Mouse (Mus musculus) layer of hippocampus, adult 8-10 months (tissue): ENCODE measurements around the gene Gm9936. TPM values are rescaled to one million over a fixed set of nuclear protein-coding genes. Genes with fewer than 3 reads are reported as not detected.
A peak's percentile ranks its signal among the peaks of the same experiment; 100 is the strongest.
"Not testable (repeated sequence)": the region's sequence is repeated elsewhere in the genome, so short reads cannot be mapped to it uniquely, and the experiment has no call there.

Experiments used
- DNase-seq, 2 experiments: peaks; one replicate each; pipeline ENCODE4 v3.0.0; 2022; ENCODE audit warnings: low spot score in 2 of 2
- total RNA-seq, 4 experiments: library from RNA; stranded (reverse); gene quantifications; 2 replicates each; pipeline ENCODE4 v1.2.4; 2022

Gm9936 gene
- total RNA-seq, result under 1 TPM; 0.61 to 0.98 (median 0.82) TPM

- DNase-seq, result no peak
Measured at GRCm38 (mm10) chr5:114858582-114858981, at the start of gene Gm9936. Gene Gm9936 (minus strand): TSS chr5:114858682.

GRCm38 (mm10) chr5:114902413-114902812 is 43.9 kb upstream of the Gm9936 start:
- no peak for DNase-seq

GRCm38 (mm10) chr5:114898857-114899256 is 40.4 kb upstream of the Gm9936 start:
- DNase-seq, result no peak

- no peak for DNase-seq
Measured at GRCm38 (mm10) chr5:114897374-114897793, 38.9 kb upstream of the Gm9936 start.

GRCm38 (mm10) chr5:114896688-114897373 is 38.3 kb upstream of the Gm9936 start, which contains the start of gene Oasl2:
Gene Oasl2 (plus strand): TSS chr5:114896936.
- DNase-seq, result no peak

GRCm38 (mm10) chr5:114895542-114895941 is 37.1 kb upstream of the Gm9936 start:
- DNase-seq, result no peak

GRCm38 (mm10) chr5:114888995-114889394 is 30.5 kb upstream of the Gm9936 start:
- DNase-seq, result no peak

- DNase-seq, result no peak
Measured at GRCm38 (mm10) chr5:114886801-114887200, 28.3 kb upstream of the Gm9936 start.

GRCm38 (mm10) chr5:114883022-114883421 is 24.5 kb upstream of the Gm9936 start:
- no peak for DNase-seq

- DNase-seq, result not testable (repeated sequence)
Measured at GRCm38 (mm10) chr5:114882319-114882718, 23.8 kb upstream of the Gm9936 start.

- DNase-seq, result no peak
Measured at GRCm38 (mm10) chr5:114879399-114879798, 20.9 kb upstream of the Gm9936 start.

GRCm38 (mm10) chr5:114877487-114877886 is 19.0 kb upstream of the Gm9936 start:
- no peak for DNase-seq

GRCm38 (mm10) chr5:114876331-114876730 is 17.8 kb upstream of the Gm9936 start:
- DNase-seq, result no peak

- no peak for DNase-seq
Measured at GRCm38 (mm10) chr5:114875858-114876257, 17.4 kb upstream of the Gm9936 start.

- no peak for DNase-seq
Measured at GRCm38 (mm10) chr5:114865279-114865678, 6.8 kb upstream of the Gm9936 start.

GRCm38 (mm10) chr5:114864813-114865212 is 6.3 kb upstream of the Gm9936 start:
- no peak for DNase-seq

- no peak for DNase-seq
Measured at GRCm38 (mm10) chr5:114861730-114862129, 3.2 kb upstream of the Gm9936 start.

- DNase-seq, result peak; percentile 38 to 72
Measured at GRCm38 (mm10) chr5:114859253-114859652, 771 bp upstream of the Gm9936 start.

- not testable (repeated sequence) for DNase-seq
Measured at GRCm38 (mm10) chr5:114853364-114853763, 5.1 kb downstream of the Gm9936 start, which contains the start of gene 4930519G04Rik. Gene 4930519G04Rik (plus strand): TSS chr5:114853664.

GRCm38 (mm10) chr5:114851565-114852236 is 6.8 kb downstream of the Gm9936 start:
- no peak for DNase-seq

GRCm38 (mm10) chr5:114844371-114844770 is 14.1 kb downstream of the Gm9936 start:
- not testable (repeated sequence) for DNase-seq

GRCm38 (mm10) chr5:114842674-114843073 is 15.8 kb downstream of the Gm9936 start:
- no peak for DNase-seq

- not testable (repeated sequence) for DNase-seq
Measured at GRCm38 (mm10) chr5:114842155-114842554, 16.3 kb downstream of the Gm9936 start.
